8 mouse cellular contexts compared by ENCODE assay signal in genomic region chr13:9494726-9495125, GRCm38 (mm10).
A peak's percentile ranks its signal among the peaks of the same experiment; 100 is the strongest.
DNase-seq lines count a peak whose midpoint lies in the region; ATAC-seq and TF ChIP-seq lines count a peak whose summit lies in the region.

No protein-coding gene starts in this region.

- H3K4me2 ChIP-seq in intestine, postnatal 0 days (replicated peaks; ENCODE audit: low read depth), result peak overlapping the region; percentile 57
- H3K4me2 ChIP-seq in lung, embryonic 16.5 days (ENCODE audit: low read depth, low read length), result peak overlapping the region; percentile 52

- 48% methylated on average over 21 of the region's 21 CpGs for WGBS in intestine, postnatal 0 days
- WGBS in lung, embryonic 16.5 days, result 54% methylated on average over 21 of the region's 21 CpGs

- no peaks in the 10 kb centered on the region for H3K9me3 ChIP-seq in intestine, postnatal 0 days (ENCODE audit: control insufficient read depth)
- H3K9me3 ChIP-seq in lung, embryonic 16.5 days (ENCODE audit: control insufficient read depth, low read length), result no peaks in the 10 kb centered on the region

- TF ChIP-seq CTCF in intestine, postnatal 0 days (IDR thresholded peaks at IDR 0.05; ENCODE audit: low read depth), result no peak

- no peaks in the 10 kb centered on the region for H3K27me3 ChIP-seq in intestine, postnatal 0 days (replicated peaks; ENCODE audit: control insufficient read depth, insufficient read depth, low read length)
- H3K27me3 ChIP-seq in lung, embryonic 16.5 days (ENCODE audit: control insufficient read depth, insufficient read depth, low read depth, low read length), result no peaks in the 10 kb centered on the region

- ATAC-seq in granulocyte monocyte progenitor cell, adult 5-6 weeks (replicated peaks; ENCODE audit: poor library complexity, severe bottlenecking), result peak; percentile 72
- peak; percentile 72 for ATAC-seq in intestine, postnatal 0 days
- 0 out of 2 replicates have a peak, but pooled peaks have one; percentile 62 for ATAC-seq in lung, embryonic 16.5 days (ENCODE audit: low read depth)

- peak; percentile 16 for DNase-seq in kidney, adult 18-20 months
- DNase-seq in kidney, adult 11 months, result no peak
- peak; percentile 37 for DNase-seq in adrenal gland, adult 2 months
- DNase-seq in spleen, adult 12 weeks (ENCODE audit: low spot score), result peak; percentile 1
- DNase-seq in left cerebral cortex, adult 8-10 months (ENCODE audit: low spot score in 2 of 2), result no peak

- no peaks in the 10 kb centered on the region for H3K4me1 ChIP-seq in intestine, postnatal 0 days (replicated peaks; ENCODE audit: control insufficient read depth, insufficient read depth, low read length)
- H3K4me1 ChIP-seq in lung, embryonic 16.5 days (replicated peaks; ENCODE audit: control insufficient read depth, insufficient read depth, low read length), result no peaks in the 10 kb centered on the region

- no peak overlapping the region; the same call in 1 of the 2 replicates for H3K27ac ChIP-seq in intestine, postnatal 0 days (ENCODE audit: low read depth, low read length)
- no peak overlapping the region for H3K27ac ChIP-seq in lung, embryonic 16.5 days (ENCODE audit: low read length)

- H3K9ac ChIP-seq in intestine, postnatal 0 days (ENCODE audit: low read depth, low read length), result peak overlapping the region; percentile 46; the same call in 1 of the 2 replicates
- H3K9ac ChIP-seq in lung, embryonic 16.5 days (ENCODE audit: low read length), result peak overlapping the region; percentile 17; the same call in 1 of the 2 replicates

- peak overlapping the region; percentile 44 for H3K4me3 ChIP-seq in intestine, postnatal 0 days (ENCODE audit: low read depth, low read length)
- H3K4me3 ChIP-seq in lung, embryonic 16.5 days (ENCODE audit: low read length), result peak overlapping the region; percentile 42

- H3K36me3 ChIP-seq in intestine, postnatal 0 days (ENCODE audit: control insufficient read depth, insufficient read depth), result no peaks in the 10 kb centered on the region
- H3K36me3 ChIP-seq in lung, embryonic 16.5 days (ENCODE audit: control insufficient read depth, insufficient read depth, low read length), result no peaks in the 10 kb centered on the region

Comparison
In these comparisons a context has a peak if more than half of its experiments do, and no peak if none do; other contexts are left out.
1. DNase-seq: peak in kidney, adult 18-20 months (single experiment), adrenal gland, adult 2 months (single experiment) and spleen, adult 12 weeks (single experiment); none in kidney, adult 11 months (single experiment) and left cerebral cortex, adult 8-10 months (0 of 2).
2. Peak in every context shown above with its lines, with median percentiles within 50 percentile points of each other: ATAC-seq.